Mouse (Mus musculus): Measurements from ENCODE around the gene Ctse.
"Not testable (repeated sequence)": the region's sequence is repeated elsewhere in the genome, so short reads cannot be mapped to it uniquely, and the experiment has no call there.

Ctse gene

GRCm38 (mm10) chr1:131637791-131638540, at the start of gene Ctse:
TSS of gene Ctse (plus strand) at chr1:131638306.
- DNase-seq = no peak

- DNase-seq = no peak
Measured at GRCm38 (mm10) chr1:131598905-131599304, 39.2 kb upstream of the Ctse start, which contains the start of gene Avpr1b. TSS of gene Avpr1b (plus strand) at chr1:131599239.

DNA sequence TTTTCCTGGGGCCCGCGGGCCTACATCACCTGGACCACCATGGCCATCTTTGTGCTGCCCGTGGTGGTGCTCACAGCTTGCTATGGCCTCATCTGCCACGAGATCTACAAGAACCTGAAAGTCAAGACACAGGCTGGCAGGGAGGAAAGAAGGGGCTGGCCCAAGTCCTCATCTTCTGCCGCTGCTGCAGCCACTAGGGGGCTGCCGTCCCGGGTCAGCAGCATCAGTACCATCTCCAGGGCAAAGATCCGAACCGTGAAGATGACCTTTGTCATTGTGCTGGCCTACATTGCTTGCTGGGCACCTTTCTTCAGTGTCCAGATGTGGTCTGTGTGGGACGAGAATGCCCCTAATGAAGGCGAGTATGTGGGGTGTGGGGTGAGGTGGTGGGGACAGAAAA, 37.8 kb upstream of the Ctse start:
- DNase-seq = no peak

DNA sequence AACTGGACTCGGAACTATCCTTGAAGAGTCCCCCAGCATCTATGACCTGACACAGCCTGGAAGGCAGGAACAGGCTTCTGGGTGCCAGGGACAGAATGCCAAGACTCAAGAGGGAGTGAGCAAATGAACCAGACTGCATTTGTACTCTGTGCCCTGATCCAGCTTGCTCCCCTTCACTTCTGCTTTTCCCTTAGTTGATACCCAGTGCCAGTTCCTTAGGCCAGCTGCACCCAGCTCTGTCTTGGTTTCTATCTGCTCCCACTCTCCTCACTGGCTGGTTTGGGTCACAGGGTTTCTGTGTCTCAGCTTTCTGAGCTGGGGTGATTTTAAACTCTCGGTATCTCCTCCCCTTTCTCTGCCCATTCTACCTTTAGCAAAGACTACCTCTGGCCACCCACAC, 31.4 kb upstream of the Ctse start:
- DNase-seq = no peak

- no peak for DNase-seq
Measured at GRCm38 (mm10) chr1:131612556-131613155, 25.4 kb upstream of the Ctse start.

- peak; percentile 44 for DNase-seq
Measured at GRCm38 (mm10) chr1:131613361-131614133, 24.6 kb upstream of the Ctse start.

GRCm38 (mm10) chr1:131614641-131615040, 23.5 kb upstream of the Ctse start:
- DNase-seq = no peak

GRCm38 (mm10) chr1:131616131-131616530, 22.0 kb upstream of the Ctse start:
- DNase-seq = no peak

GRCm38 (mm10) chr1:131616546-131617220, 21.4 kb upstream of the Ctse start:
- DNase-seq = no peak

DNA sequence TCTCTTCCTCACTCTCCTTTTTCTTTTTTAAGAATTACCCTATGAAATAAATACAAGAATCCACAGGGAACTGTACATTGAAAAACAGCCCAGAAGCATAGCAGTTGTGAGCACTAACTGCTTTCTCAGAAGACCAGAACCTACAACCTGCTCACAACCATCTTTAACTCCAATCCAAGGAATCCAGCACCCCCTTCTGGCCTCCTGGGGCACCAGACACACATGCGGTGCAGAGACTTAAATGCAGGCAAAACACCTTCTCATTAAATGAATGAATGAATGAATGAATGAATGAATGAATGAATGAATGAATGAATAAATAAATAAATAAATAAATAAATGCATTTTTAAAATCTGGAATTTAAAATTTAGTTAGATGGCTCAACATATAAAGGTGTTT, 19.5 kb upstream of the Ctse start:
- no peak for DNase-seq

GRCm38 (mm10) chr1:131619348-131619747, 18.8 kb upstream of the Ctse start:
- no peak for DNase-seq

GRCm38 (mm10) chr1:131623644-131624043, 14.5 kb upstream of the Ctse start:
- no peak for DNase-seq

GRCm38 (mm10) chr1:131624175-131624835, 13.8 kb upstream of the Ctse start:
- no peak for DNase-seq

GRCm38 (mm10) chr1:131626200-131626599, 11.9 kb upstream of the Ctse start:
- no peak for DNase-seq

DNA sequence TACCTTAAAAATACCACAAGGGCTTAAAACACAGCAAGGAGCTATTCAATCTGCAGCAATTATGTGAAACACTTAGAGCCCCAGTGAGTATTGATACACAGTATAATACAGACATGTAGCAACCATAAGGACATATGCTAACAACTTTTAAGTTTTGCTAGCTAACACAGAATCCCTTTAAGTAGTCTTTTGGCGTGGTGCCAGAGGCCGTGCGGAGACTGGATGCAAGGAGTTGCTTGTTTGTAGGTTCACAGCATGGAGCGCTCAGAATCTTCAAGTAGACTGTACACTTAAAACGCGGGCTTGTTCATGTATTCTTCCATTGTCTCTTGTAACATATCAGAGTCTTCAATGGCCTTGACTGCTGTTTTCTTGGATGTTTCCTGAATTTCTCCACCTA, 5.9 kb upstream of the Ctse start:
- DNase-seq = not testable (repeated sequence)

- no peak for DNase-seq
Measured at GRCm38 (mm10) chr1:131634495-131634894, 3.6 kb upstream of the Ctse start.

DNA sequence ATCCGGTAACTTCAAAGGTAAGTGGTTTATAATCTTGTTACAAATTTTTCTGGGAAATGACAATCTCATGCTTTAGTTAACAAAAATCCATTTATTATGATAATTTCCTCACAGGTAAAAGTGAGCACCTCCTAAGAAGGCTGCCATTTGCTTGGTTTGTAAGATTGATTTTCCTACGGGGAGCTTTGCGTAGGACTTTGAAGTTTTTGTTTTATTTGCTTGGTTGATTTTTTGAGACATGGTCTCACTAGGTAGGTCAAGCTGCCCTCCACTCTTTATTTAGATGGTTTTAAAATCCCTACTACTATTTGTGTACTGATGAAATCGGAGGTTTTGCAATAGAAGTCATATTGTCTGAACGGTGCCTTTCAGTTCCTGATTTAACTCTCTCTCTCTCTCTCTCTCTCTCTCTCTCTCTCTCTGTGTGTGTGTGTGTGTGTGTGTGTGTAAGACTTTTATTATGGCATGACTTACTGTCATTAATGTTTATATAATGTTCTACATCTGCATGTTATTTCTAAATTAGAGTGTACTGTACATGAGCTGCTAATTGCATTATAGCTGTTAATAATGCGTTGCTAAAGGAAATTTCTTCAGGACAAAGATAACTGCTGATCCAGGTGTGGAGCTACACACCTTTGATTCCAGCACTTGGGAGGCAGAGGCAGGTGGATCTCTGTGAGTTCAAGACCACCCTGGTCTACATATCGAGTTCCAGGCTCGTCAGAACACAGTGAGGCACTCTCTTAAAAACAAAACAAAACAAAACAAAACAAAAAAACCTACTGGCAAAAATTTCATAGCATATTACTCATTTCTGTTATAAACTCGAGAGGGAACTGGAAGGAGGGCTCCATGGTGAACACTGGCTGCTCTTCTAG, 675 bp downstream of the Ctse start:
- DNase-seq = no peak

- no peak for DNase-seq
Measured at GRCm38 (mm10) chr1:131640062-131640461, 2.0 kb downstream of the Ctse start.

DNA sequence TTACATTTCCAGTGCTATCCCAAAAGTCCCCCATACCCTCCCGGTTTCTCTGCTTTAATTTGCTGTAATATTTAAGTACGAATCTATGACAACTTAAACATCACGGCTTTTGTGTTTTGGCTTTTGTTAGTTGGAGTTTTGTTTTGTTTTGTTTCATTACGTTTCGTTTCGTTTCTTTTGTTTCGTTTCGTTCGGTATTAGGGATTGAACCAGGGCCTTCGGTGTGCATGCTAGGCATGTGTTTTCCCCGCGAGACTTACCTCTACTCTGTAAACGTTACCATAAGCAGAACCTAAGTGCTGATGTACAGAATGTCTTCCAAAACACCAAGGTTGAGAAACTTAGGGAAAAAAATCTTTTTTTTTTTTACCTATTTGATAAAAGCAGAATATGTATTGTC, 3.5 kb downstream of the Ctse start:
- DNase-seq = no peak

DNA sequence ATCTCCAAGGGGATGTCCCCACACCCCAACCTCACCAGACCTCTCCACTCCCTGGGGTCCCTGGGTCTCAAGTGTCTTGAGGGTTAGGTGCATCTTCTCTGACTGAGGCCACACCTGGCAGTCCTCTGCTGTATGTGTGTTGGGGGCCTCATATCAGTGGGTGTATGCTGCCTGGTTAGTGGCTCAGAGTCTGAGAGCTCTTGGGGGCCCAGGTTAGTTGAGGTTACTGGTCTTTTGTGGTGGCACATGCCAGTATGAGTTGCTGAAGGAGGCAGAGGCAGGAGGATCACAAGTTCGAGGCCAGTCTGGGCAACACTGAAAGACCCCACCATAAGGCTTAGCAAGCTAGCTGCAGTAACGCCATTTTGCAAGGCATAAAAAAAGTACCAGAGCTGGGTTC, 4.1 kb downstream of the Ctse start:
- DNase-seq = no peak

GRCm38 (mm10) chr1:131652670-131653443, 14.8 kb downstream of the Ctse start:
- DNase-seq = no peak
